Mouse (Mus musculus) liver, embryonic 14.5 days (tissue): Measurements from ENCODE around the gene Adh5.

Experiments
- CTCF ChIP-seq: IDR thresholded peaks from 2 replicates; pipeline ENCODE4 v1.5.1; 2016; ENCODE audit warnings: antibody characterized with exemption, low read depth, control low read depth
- EP300 ChIP-seq: IDR thresholded peaks from 2 replicates; pipeline ENCODE4 v1.6.1; 2016; ENCODE audit warnings: antibody characterized with exemption, low read depth

DNA sequence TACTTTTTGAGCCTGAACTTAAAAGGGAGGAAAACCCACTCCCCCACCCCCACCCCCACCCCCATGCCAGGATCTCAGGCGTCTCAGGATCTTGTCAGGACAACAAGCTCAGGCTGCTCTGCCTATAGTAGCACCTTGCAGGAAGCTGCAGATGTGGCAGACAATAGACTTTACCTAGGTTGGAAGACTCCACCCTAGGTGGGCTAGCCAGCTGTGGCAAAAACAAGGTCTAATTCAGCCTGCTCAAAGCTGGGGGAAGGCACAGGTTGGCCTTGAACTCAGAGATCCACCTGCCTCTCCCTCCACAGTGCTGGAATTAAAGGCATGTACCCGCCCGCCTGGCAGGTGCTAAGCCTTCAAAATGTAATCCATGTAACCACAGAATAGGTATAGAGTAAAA lies 4.2 kb upstream of the Adh5 start:
- no peak for TF ChIP-seq CTCF
- TF ChIP-seq EP300 = no peak
